Mouse (Mus musculus) embryonic fibroblast, embryonic 13.5 days (primary cell): ENCODE results near the gene Riox2.

Experiments
- CTCF ChIP-seq: IDR thresholded peaks from 2 replicates; pipeline ENCODE4 v1.5.1; 2011; ENCODE audit warnings: mild to moderate bottlenecking, control low read depth, low read length, moderate library complexity, borderline replicate concordance; ENCODE audit not compliant: insufficient read depth
- POLR2A ChIP-seq: IDR thresholded peaks from 2 replicates; pipeline ENCODE4 v1.6.1; 2011; ENCODE audit warnings: low read depth, mild to moderate bottlenecking, control low read depth, low read length, moderate library complexity

DNA sequence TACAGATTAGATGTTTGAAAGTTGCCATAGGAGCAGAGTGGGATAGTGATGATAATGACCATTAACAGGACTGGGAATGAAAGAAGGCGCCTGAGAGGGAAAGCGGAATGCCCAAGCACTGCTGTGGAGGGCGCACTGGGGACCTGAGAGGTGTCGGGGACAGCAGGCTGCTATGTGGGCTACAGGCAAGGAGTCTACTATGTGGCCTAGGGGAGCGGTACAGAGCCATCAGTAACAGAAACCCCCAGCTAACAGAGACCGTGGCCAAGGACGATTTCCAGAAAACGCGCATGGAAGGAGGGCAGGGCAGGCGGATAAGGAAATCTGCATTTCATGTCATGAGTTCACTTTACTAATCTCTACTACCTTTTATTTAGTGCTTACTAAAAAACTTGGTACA, 45.4 kb downstream of the Riox2 start:
- TF ChIP-seq POLR2A = no peak
- TF ChIP-seq CTCF = no peak
